Mouse (Mus musculus): Measurements from ENCODE around the gene Dusp27. TPM values are rescaled to one million over a fixed set of nuclear protein-coding genes. Genes with fewer than 3 reads are reported as not detected.
A peak's percentile ranks its signal among the peaks of the same experiment; 100 is the strongest.

Gene Dusp27
- polyA plus RNA-seq, 1 experiment from 2014 or later = 0.50 TPM

- no peaks in the 10 kb centered on the region for H3K9me3 ChIP-seq (ENCODE audit: control insufficient read depth, low read length)
- H3K36me3 ChIP-seq (ENCODE audit: control insufficient read depth, insufficient read depth, low read length) = no peaks in the 10 kb centered on the region
- H3K9ac ChIP-seq (ENCODE audit: low read length) = peak overlapping the region; percentile 52
- peaks cover 5% of the 10 kb centered on the region; the same call in 1 of the 2 replicates for H3K4me1 ChIP-seq (replicated peaks; ENCODE audit: control insufficient read depth, insufficient read depth)
- no peak for ATAC-seq (ENCODE audit: low FRiP score, low TSS enrichment)
- WGBS = under 1% methylated on average over 23 of the region's 23 CpGs
- peak overlapping the region; percentile 38 for H3K4me3 ChIP-seq (ENCODE audit: low read depth, low read length)
- H3K27ac ChIP-seq (replicated peaks) = peak overlapping the region; percentile 67
- H3K4me2 ChIP-seq (replicated peaks; ENCODE audit: low read depth) = peak overlapping the region; percentile 87
- peak; percentile 18 for DNase-seq (ENCODE audit: low spot score)
- no peaks in the 10 kb centered on the region for H3K27me3 ChIP-seq (ENCODE audit: control insufficient read depth, insufficient read depth, low read length)
- no peak for TF ChIP-seq CTCF (IDR thresholded peaks at IDR 0.05; ENCODE audit: low read depth)
- no peak for TF ChIP-seq EP300 (optimal IDR thresholded peaks at IDR 0.05)
Measured at GRCm38 (mm10) chr1:166048230-166048911, 79.4 kb downstream of the Dusp27 start.

Other genes with a start within 250 kb of the Dusp27 start
- 4.9 TPM in 2 replicates for gene Pou2f1, start 125.2 kb downstream of the Dusp27 start, polyA plus RNA-seq (2015; fragmentation: Nextera tagmentation; extraction: Ambion mirVana)
- gene Gpa33, start 2.3 kb upstream of the Dusp27 start, polyA plus RNA-seq (2015; fragmentation: Nextera tagmentation; extraction: Ambion mirVana) = 34.3 and 35.6 TPM in 2 replicates
- gene Mael, start 110.8 kb upstream of the Dusp27 start, polyA plus RNA-seq (2015; fragmentation: Nextera tagmentation; extraction: Ambion mirVana) = not detected in 2 replicates
- 0.50 and 0.64 TPM in 2 replicates for gene Ildr2, start 126.2 kb upstream of the Dusp27 start, polyA plus RNA-seq (2015; fragmentation: Nextera tagmentation; extraction: Ambion mirVana)

Measured in stomach, postnatal 0 days (tissue).